Mouse (Mus musculus): ENCODE data around the gene Clcnka.

DNA sequence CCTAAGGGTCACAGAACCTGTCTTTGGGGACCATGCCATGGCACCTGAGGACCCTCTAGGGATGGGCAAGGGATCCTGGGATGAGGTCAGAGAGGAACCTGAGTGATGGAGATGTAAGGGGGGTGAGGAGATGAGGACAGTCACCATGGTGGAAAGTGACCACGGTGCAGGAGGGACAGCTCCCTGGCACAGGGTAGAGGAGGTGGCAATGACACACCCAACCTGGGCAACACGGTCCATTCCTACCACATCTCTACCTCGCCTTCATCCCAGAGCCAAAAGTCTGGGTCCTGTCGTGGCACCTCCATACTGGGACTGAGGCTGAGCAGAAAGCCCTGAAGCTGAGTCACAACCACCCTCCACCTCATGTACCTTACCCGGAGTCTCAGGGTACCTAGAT, 24.3 kb upstream of the Clcnka start:
- TF ChIP-seq CTCF (IDR thresholded peaks at IDR 0.05; ENCODE audit: insufficient read depth, low read depth, low read length): no peak
- no peak for TF ChIP-seq POLR2A (IDR thresholded peaks at IDR 0.05; ENCODE audit: insufficient read depth, low read depth, low read length)

Measured in olfactory bulb, adult 2 months (tissue).